Mouse (Mus musculus): ENCODE data around the gene Mus81. TPM values are rescaled to one million over a fixed set of nuclear protein-coding genes. Genes with fewer than 3 reads are reported as not detected.

Gene Mus81
- 41.5 and 53.9 TPM in 2 replicates for polyA plus RNA-seq (2012; rRNA removed)

GRCm38 (mm10) chr19:5487768-5488550, at the start of gene Mus81:
Gene Mus81, minus strand, starts transcription at chr19:5488402.
- under 1% methylated on average over 39 of the region's 39 CpGs for WGBS
- Histone ChIP-seq H3K4me1 (ENCODE audit: control insufficient read depth, insufficient read depth, insufficient read length) (peaks cover 8% of the 10 kb centered on the region; the same call in 1 of the 2 replicates), H3K36me3 (ENCODE audit: control insufficient read depth, insufficient read depth, low read length) (peaks cover 24% of the 10 kb centered on the region)

GRCm38 (mm10) chr19:5532520-5532919, 44.3 kb upstream of the Mus81 start:
- WGBS: 60% methylated on average over 8 of the region's 8 CpGs
- no peak overlapping the region for H3K4me3 ChIP-seq (ENCODE audit: extremely low read depth, insufficient read depth, insufficient read length)
- TF ChIP-seq POLR2A (IDR thresholded peaks at IDR 0.05; ENCODE audit: low read depth, low read length) (no peak), CTCF (IDR thresholded peaks at IDR 0.05; ENCODE audit: extremely low read depth, insufficient read depth, insufficient read length, insufficient replicate concordance) (no peak)
- H3K4me1 ChIP-seq (ENCODE audit: control insufficient read depth, insufficient read depth, insufficient read length): peaks cover 5% of the 10 kb centered on the region; the same call in 1 of the 2 replicates
- H3K27me3 ChIP-seq (ENCODE audit: control insufficient read depth, insufficient read depth, low read length): no peaks in the 10 kb centered on the region
- H3K27ac ChIP-seq (ENCODE audit: insufficient read depth, low read length): no peak overlapping the region
- no peak for DNase-seq (ENCODE audit: low read depth in 1 of 2, low spot score in 2 of 2)
- no peaks in the 10 kb centered on the region for H3K36me3 ChIP-seq (ENCODE audit: control insufficient read depth, insufficient read depth, low read length)

More at GRCm38 (mm10) chr19:5487768-5488550, at the start of gene Mus81:
- no peaks in the 10 kb centered on the region for H3K27me3 ChIP-seq (ENCODE audit: control insufficient read depth, insufficient read depth, low read length)
- DNase-seq (ENCODE audit: low read depth in 1 of 2, low spot score in 2 of 2): peak; percentile 95
- peak within 1 kb of the TSS; percentile 73 for H3K4me3 ChIP-seq (ENCODE audit: extremely low read depth, insufficient read depth, insufficient read length)
- TF ChIP-seq CTCF (IDR thresholded peaks at IDR 0.05; ENCODE audit: extremely low read depth, insufficient read depth, insufficient read length, insufficient replicate concordance): peak; percentile 90
- TF ChIP-seq POLR2A (IDR thresholded peaks at IDR 0.05; ENCODE audit: low read depth, low read length): peak; percentile 62
- H3K27ac ChIP-seq (ENCODE audit: insufficient read depth, low read length): peak within 1 kb of the TSS; percentile 99

DNA sequence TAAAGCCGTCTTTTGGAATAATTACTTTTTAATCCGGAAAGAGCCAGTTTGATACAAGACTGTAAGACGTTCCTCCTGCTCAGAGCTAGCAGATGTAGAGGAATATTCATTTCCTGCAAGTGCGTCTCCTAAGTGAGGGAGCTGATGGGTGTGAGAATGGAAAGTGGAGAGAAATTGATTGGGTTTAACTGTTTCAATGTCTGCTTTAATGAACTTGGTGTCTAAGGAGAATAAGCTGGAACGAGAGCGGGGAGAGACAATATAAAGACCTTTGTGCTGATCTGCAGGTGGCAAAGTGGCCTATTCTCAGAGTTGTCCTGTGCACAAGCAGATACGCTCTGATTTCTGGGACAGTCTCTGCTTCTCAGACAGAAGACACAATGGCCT, 41.9 kb upstream of the Mus81 start:
- peaks cover 5% of the 10 kb centered on the region; the same call in 1 of the 2 replicates for H3K4me1 ChIP-seq (ENCODE audit: control insufficient read depth, insufficient read depth, insufficient read length)
- no peaks in the 10 kb centered on the region for H3K36me3 ChIP-seq (ENCODE audit: control insufficient read depth, insufficient read depth, low read length)
- H3K27ac ChIP-seq (ENCODE audit: insufficient read depth, low read length): no peak overlapping the region
- H3K4me3 ChIP-seq (ENCODE audit: extremely low read depth, insufficient read depth, insufficient read length): no peak overlapping the region
- no peak for DNase-seq (ENCODE audit: low read depth in 1 of 2, low spot score in 2 of 2)
- TF ChIP-seq POLR2A (IDR thresholded peaks at IDR 0.05; ENCODE audit: low read depth, low read length) (no peak), CTCF (IDR thresholded peaks at IDR 0.05; ENCODE audit: extremely low read depth, insufficient read depth, insufficient read length, insufficient replicate concordance) (no peak)
- 86% methylated on average over 7 of the region's 7 CpGs for WGBS
- no peaks in the 10 kb centered on the region for H3K27me3 ChIP-seq (ENCODE audit: control insufficient read depth, insufficient read depth, low read length)

GRCm38 (mm10) chr19:5529325-5530137, 41.3 kb upstream of the Mus81 start:
- Histone ChIP-seq H3K27ac (ENCODE audit: insufficient read depth, low read length) (0 out of 2 replicates have a peak overlapping the region, but pooled peaks have one; percentile 18), H3K36me3 (ENCODE audit: control insufficient read depth, insufficient read depth, low read length) (no peaks in the 10 kb centered on the region), H3K27me3 (ENCODE audit: control insufficient read depth, insufficient read depth, low read length) (no peaks in the 10 kb centered on the region), H3K4me3 (ENCODE audit: extremely low read depth, insufficient read depth, insufficient read length) (peak overlapping the region; percentile 40; the same call in 1 of the 2 replicates), H3K4me1 (ENCODE audit: control insufficient read depth, insufficient read depth, insufficient read length) (peaks cover 5% of the 10 kb centered on the region; the same call in 1 of the 2 replicates)
- TF ChIP-seq CTCF (IDR thresholded peaks at IDR 0.05; ENCODE audit: extremely low read depth, insufficient read depth, insufficient read length, insufficient replicate concordance): peak; percentile 100
- no peak for TF ChIP-seq POLR2A (IDR thresholded peaks at IDR 0.05; ENCODE audit: low read depth, low read length)
- peak; percentile 78 to 94 for DNase-seq (ENCODE audit: low read depth in 1 of 2, low spot score in 2 of 2)
- WGBS: 19% methylated on average over 20 of the region's 20 CpGs

GRCm38 (mm10) chr19:5525204-5525603, 37.0 kb upstream of the Mus81 start:
- Histone ChIP-seq H3K36me3 (ENCODE audit: control insufficient read depth, insufficient read depth, low read length) (no peaks in the 10 kb centered on the region), H3K27ac (ENCODE audit: insufficient read depth, low read length) (no peak overlapping the region), H3K4me3 (ENCODE audit: extremely low read depth, insufficient read depth, insufficient read length) (no peak overlapping the region), H3K4me1 (ENCODE audit: control insufficient read depth, insufficient read depth, insufficient read length) (peaks cover 5% of the 10 kb centered on the region; the same call in 1 of the 2 replicates), H3K27me3 (ENCODE audit: control insufficient read depth, insufficient read depth, low read length) (no peaks in the 10 kb centered on the region)
- TF ChIP-seq POLR2A (IDR thresholded peaks at IDR 0.05; ENCODE audit: low read depth, low read length) (no peak), CTCF (IDR thresholded peaks at IDR 0.05; ENCODE audit: extremely low read depth, insufficient read depth, insufficient read length, insufficient replicate concordance) (no peak)
- 81% methylated on average over 5 of the region's 5 CpGs for WGBS
- DNase-seq (ENCODE audit: low read depth in 1 of 2, low spot score in 2 of 2): no peak

GRCm38 (mm10) chr19:5518721-5519120, 30.5 kb upstream of the Mus81 start:
- H3K4me1 ChIP-seq (ENCODE audit: control insufficient read depth, insufficient read depth, insufficient read length): no peaks in the 10 kb centered on the region
- no peak overlapping the region for H3K27ac ChIP-seq (ENCODE audit: insufficient read depth, low read length)
- H3K36me3 ChIP-seq (ENCODE audit: control insufficient read depth, insufficient read depth, low read length): no peaks in the 10 kb centered on the region
- H3K27me3 ChIP-seq (ENCODE audit: control insufficient read depth, insufficient read depth, low read length): no peaks in the 10 kb centered on the region
- H3K4me3 ChIP-seq (ENCODE audit: extremely low read depth, insufficient read depth, insufficient read length): no peak overlapping the region
- 92% methylated on average over 3 of the region's 3 CpGs for WGBS
- TF ChIP-seq POLR2A (IDR thresholded peaks at IDR 0.05; ENCODE audit: low read depth, low read length): no peak
- no peak for TF ChIP-seq CTCF (IDR thresholded peaks at IDR 0.05; ENCODE audit: extremely low read depth, insufficient read depth, insufficient read length, insufficient replicate concordance)
- DNase-seq (ENCODE audit: low read depth in 1 of 2, low spot score in 2 of 2): no peak
